ENCODE assay signal across 21 mouse cellular contexts in genomic region chr11:76150980-76151379, GRCm38 (mm10). TPM values are rescaled to one million over a fixed set of nuclear protein-coding genes. Genes with fewer than 3 reads are reported as not detected.
DNase-seq lines count a peak whose midpoint lies in the region; ATAC-seq and TF ChIP-seq lines count a peak whose summit lies in the region.
"Had no signal": no experiment of that assay in that cellular context is flagged by ENCODE, and none has a peak within 500 bp of the region (broad histone marks: within the 10 kb centered on the region; RNA-seq: fewer than 3 reads in every experiment).

No protein-coding gene starts in this region.

- no peak for TF ChIP-seq CTCF in kidney, adult 2 months (conservative IDR thresholded peaks at IDR 0.05; ENCODE audit: insufficient read depth, insufficient read length, low read depth, low read length)
- TF ChIP-seq CTCF in stomach, postnatal 0 days (IDR thresholded peaks at IDR 0.05; ENCODE audit: low read depth), result no peak

- TF ChIP-seq POLR2A in kidney, adult 2 months (IDR thresholded peaks at IDR 0.05; ENCODE audit: low read depth, low read length), result no peak

- no peak overlapping the region for H3K4me3 ChIP-seq in kidney, adult 2 months (ENCODE audit: insufficient read depth, low read depth, low read length)
- H3K4me3 ChIP-seq in stomach, embryonic 16.5 days (replicated peaks; ENCODE audit: low read length), result no peak overlapping the region
- no peak overlapping the region for H3K4me3 ChIP-seq in stomach, postnatal 0 days (ENCODE audit: low read depth, low read length)
- H3K4me3 ChIP-seq in hindbrain, embryonic 10.5 days, result no peak overlapping the region
- H3K4me3 ChIP-seq: heart, embryonic 12.5 days; limb, embryonic 15.5 days; midbrain, embryonic 15.5 days; myocyte had no signal

- no peak for TF ChIP-seq EP300 in stomach, postnatal 0 days (optimal IDR thresholded peaks at IDR 0.05)

- H3K9ac ChIP-seq in stomach, embryonic 16.5 days (ENCODE audit: low read length), result no peak overlapping the region
- no peak overlapping the region for H3K9ac ChIP-seq in stomach, postnatal 0 days (ENCODE audit: low read length)
- H3K9ac ChIP-seq: heart, embryonic 12.5 days; limb, embryonic 15.5 days; midbrain, embryonic 15.5 days had no signal

- 39% methylated on average over 4 of the region's 4 CpGs for WGBS in kidney, adult 2 months
- 37% methylated on average over 4 of the region's 4 CpGs for WGBS in stomach, embryonic 16.5 days
- WGBS in stomach, postnatal 0 days, result 36% methylated on average over 4 of the region's 4 CpGs
- WGBS in hindbrain, embryonic 10.5 days, result 76% methylated on average over 4 of the region's 4 CpGs

- no peaks in the 10 kb centered on the region for H3K27me3 ChIP-seq in kidney, adult 2 months (replicated peaks; ENCODE audit: control insufficient read depth, insufficient read depth, low read length)
- H3K27me3 ChIP-seq in stomach, embryonic 16.5 days (ENCODE audit: control insufficient read depth, insufficient read depth, low read length), result no peaks in the 10 kb centered on the region
- H3K27me3 ChIP-seq in stomach, postnatal 0 days (ENCODE audit: control insufficient read depth, insufficient read depth, low read length), result no peaks in the 10 kb centered on the region
- H3K27me3 ChIP-seq in hindbrain, embryonic 10.5 days (ENCODE audit: insufficient read depth, poor library complexity, severe bottlenecking), result no peaks in the 10 kb centered on the region
- H3K27me3 ChIP-seq: heart, embryonic 12.5 days; limb, embryonic 15.5 days; midbrain, embryonic 15.5 days had no signal

- H3K27ac ChIP-seq in kidney, adult 2 months (ENCODE audit: insufficient read depth, low read depth, low read length), result peak overlapping the region; percentile 50
- 0 out of 2 replicates have a peak overlapping the region, but pooled peaks have one; percentile 16 for H3K27ac ChIP-seq in stomach, embryonic 16.5 days (ENCODE audit: low read length)
- no peak overlapping the region for H3K27ac ChIP-seq in stomach, postnatal 0 days (replicated peaks)
- H3K27ac ChIP-seq in hindbrain, embryonic 10.5 days, result no peak overlapping the region
- H3K27ac ChIP-seq: limb, embryonic 15.5 days; midbrain, embryonic 15.5 days had no signal

- H3K9me3 ChIP-seq in stomach, embryonic 16.5 days (replicated peaks; ENCODE audit: control insufficient read depth, low read length), result no peaks in the 10 kb centered on the region
- no peaks in the 10 kb centered on the region for H3K9me3 ChIP-seq in stomach, postnatal 0 days (ENCODE audit: control insufficient read depth, low read length)
- no peaks in the 10 kb centered on the region for H3K9me3 ChIP-seq in hindbrain, embryonic 10.5 days
- H3K9me3 ChIP-seq: G1E; heart, embryonic 12.5 days; limb, embryonic 15.5 days; midbrain, embryonic 15.5 days had no signal

- no peak for DNase-seq in kidney, adult 2 months
- no peak for DNase-seq in kidney, adult 11 months
- DNase-seq in stomach, postnatal 0 days (ENCODE audit: low spot score), result no peak
- DNase-seq in brain, adult 2 months (ENCODE audit: low read depth, low spot score), result peak; percentile 48
- no peak for DNase-seq in frontal cortex, postnatal 10 days (ENCODE audit: low spot score in 2 of 2)
- no peak for DNase-seq in hindbrain, embryonic 10.5 days (ENCODE audit: low spot score)
- DNase-seq: cerebellum, postnatal 10 days; gastrocnemius, postnatal 36 days; layer of hippocampus, postnatal 36 days; lung, postnatal 10 days; spleen, adult 18-20 months; thymus, adult 18-20 months; thymus, postnatal 4 days had no signal

- ATAC-seq in stomach, embryonic 16.5 days (ENCODE audit: insufficient read depth, low FRiP score), result no peak
- no peak for ATAC-seq in stomach, postnatal 0 days (ENCODE audit: low FRiP score, low TSS enrichment)
- ATAC-seq: forebrain, embryonic 14.5 days; inflammation-experienced regulatory T-cells, adult 6 months; midbrain, embryonic 15.5 days had no signal

- no peaks in the 10 kb centered on the region for H3K36me3 ChIP-seq in kidney, adult 2 months (ENCODE audit: control insufficient read depth, insufficient read depth, low read length)
- H3K36me3 ChIP-seq in stomach, embryonic 16.5 days (ENCODE audit: control insufficient read depth, insufficient read depth, low read length), result no peaks in the 10 kb centered on the region
- 0 out of 2 replicates have a peak, but pooled peaks cover 3% of the 10 kb centered on the region for H3K36me3 ChIP-seq in stomach, postnatal 0 days (ENCODE audit: control insufficient read depth, insufficient read depth, low read length)
- H3K36me3 ChIP-seq in hindbrain, embryonic 10.5 days, result peaks cover 12% of the 10 kb centered on the region

- peaks cover 16% of the 10 kb centered on the region; the same call in 1 of the 2 replicates for H3K4me1 ChIP-seq in kidney, adult 2 months (ENCODE audit: control insufficient read depth, insufficient read depth, low read length)
- peaks cover 24% of the 10 kb centered on the region for H3K4me1 ChIP-seq in stomach, embryonic 16.5 days (ENCODE audit: control insufficient read depth, insufficient read depth, low read length)
- peaks cover 11% of the 10 kb centered on the region for H3K4me1 ChIP-seq in stomach, postnatal 0 days (replicated peaks; ENCODE audit: control insufficient read depth, insufficient read depth)
- peaks cover 13% of the 10 kb centered on the region for H3K4me1 ChIP-seq in hindbrain, embryonic 10.5 days (replicated peaks)

- no peak overlapping the region for H3K4me2 ChIP-seq in stomach, embryonic 16.5 days (ENCODE audit: low read depth, low read length)
- no peak overlapping the region for H3K4me2 ChIP-seq in stomach, postnatal 0 days (replicated peaks; ENCODE audit: low read depth)
- H3K4me2 ChIP-seq: heart, embryonic 12.5 days; limb, embryonic 15.5 days; midbrain, embryonic 15.5 days had no signal

RNA-seq across cellular contexts. Expression of gene Vps53, which starts 28.5 kb away (rescaled TPM):
- polyA plus RNA-seq in kidney, adult 2 months (2012; rRNA removed), result 46.2 and 47.5 TPM in 2 replicates
- 48.5 and 55.5 TPM in 2 replicates for polyA plus RNA-seq in stomach, embryonic 16.5 days (2015; fragmentation: Nextera tagmentation; extraction: Ambion mirVana)
- 42.9 and 43.8 TPM in 2 replicates for polyA plus RNA-seq in stomach, postnatal 0 days (2015; fragmentation: Nextera tagmentation; extraction: Ambion mirVana)
- polyA plus RNA-seq in hindbrain, embryonic 10.5 days (2016; fragmentation: Nextera tagmentation; extraction: Ambion mirVana), result 37.9 and 48.3 TPM in 2 replicates

RNA-seq across cellular contexts. Expression of gene Fam57a, which starts 28.5 kb away (rescaled TPM):
- polyA plus RNA-seq in kidney, adult 2 months (2012; rRNA removed), result 5.8 and 6.1 TPM in 2 replicates
- 173 and 315 TPM in 2 replicates for polyA plus RNA-seq in stomach, embryonic 16.5 days (2015; fragmentation: Nextera tagmentation; extraction: Ambion mirVana)
- 328 and 372 TPM in 2 replicates for polyA plus RNA-seq in stomach, postnatal 0 days (2015; fragmentation: Nextera tagmentation; extraction: Ambion mirVana)
- 32.6 and 33.6 TPM in 2 replicates for polyA plus RNA-seq in hindbrain, embryonic 10.5 days (2016; fragmentation: Nextera tagmentation; extraction: Ambion mirVana)

Comparison
In these comparisons a context has a peak if more than half of its experiments do, and no peak if none do; other contexts are left out.
1. H3K27ac ChIP-seq: peak in kidney, adult 2 months (single experiment) and stomach, embryonic 16.5 days (single experiment); none in stomach, postnatal 0 days (single experiment) and hindbrain, embryonic 10.5 days (single experiment).